Mouse (Mus musculus): Measurements from ENCODE around the gene Slc9a5. TPM values are rescaled to one million over a fixed set of nuclear protein-coding genes. Genes with fewer than 3 reads are reported as not detected.

The Slc9a5 gene
- polyA plus RNA-seq (2014; fragmentation: Illumina TruSeq; extraction: RNeasy Lipid Tissue Mini Kit (QIAGEN cat#74804); ENCODE audit: low replicate concordance) = not detected

GRCm38 (mm10) chr8:105348450-105349095 is at the start of gene Slc9a5:
Gene Slc9a5 (plus strand): TSS chr8:105348843.

GRCm38 (mm10) chr8:105305211-105306145 is 43.2 kb upstream of the Slc9a5 start, which contains the start of gene Elmo3:
Gene Elmo3 (plus strand): TSS chr8:105305601.

GRCm38 (mm10) chr8:105326141-105326672 is 22.4 kb upstream of the Slc9a5 start, which contains the start of the genes Lrrc29 and Tmem208:
Gene Lrrc29 (minus strand): TSS chr8:105326278.
Gene Tmem208 (plus strand): TSS chr8:105326354.

GRCm38 (mm10) chr8:105347428-105348221 is 1.0 kb upstream of the Slc9a5 start, which contains the start of gene Fhod1:
Gene Fhod1 (minus strand): TSS chr8:105347953.

GRCm38 (mm10) chr8:105373032-105373431 is 24.4 kb downstream of the Slc9a5 start, which contains the start of gene Plekhg4:
Gene Plekhg4 (plus strand): TSS chr8:105373274.

GRCm38 (mm10) chr8:105413391-105413790 is 64.7 kb downstream of the Slc9a5 start, which contains the start of the genes Kctd19 and Lrrc36:
Gene Kctd19 (minus strand): TSS chr8:105413502.
Gene Lrrc36 (plus strand): TSS chr8:105413571.

Other genes with a start within 250 kb of the Slc9a5 start
- not detected for gene Ces4a, start 217.0 kb upstream of the Slc9a5 start, polyA plus RNA-seq (2014; fragmentation: Illumina TruSeq; extraction: RNeasy Lipid Tissue Mini Kit (QIAGEN cat#74804); ENCODE audit: low replicate concordance)
- gene Cbfb, start 178.2 kb upstream of the Slc9a5 start, polyA plus RNA-seq (2014; fragmentation: Illumina TruSeq; extraction: RNeasy Lipid Tissue Mini Kit (QIAGEN cat#74804); ENCODE audit: low replicate concordance) = 98.9 TPM
- 25.7 TPM for gene D230025D16Rik, start 123.7 kb upstream of the Slc9a5 start, polyA plus RNA-seq (2014; fragmentation: Illumina TruSeq; extraction: RNeasy Lipid Tissue Mini Kit (QIAGEN cat#74804); ENCODE audit: low replicate concordance)
- gene B3gnt9, start 93.7 kb upstream of the Slc9a5 start, polyA plus RNA-seq (2014; fragmentation: Illumina TruSeq; extraction: RNeasy Lipid Tissue Mini Kit (QIAGEN cat#74804); ENCODE audit: low replicate concordance) = 1.2 TPM
- 2.2 TPM for gene Tradd, start 84.2 kb upstream of the Slc9a5 start, polyA plus RNA-seq (2014; fragmentation: Illumina TruSeq; extraction: RNeasy Lipid Tissue Mini Kit (QIAGEN cat#74804); ENCODE audit: low replicate concordance)
- gene Fbxl8, start 84.2 kb upstream of the Slc9a5 start, polyA plus RNA-seq (2014; fragmentation: Illumina TruSeq; extraction: RNeasy Lipid Tissue Mini Kit (QIAGEN cat#74804); ENCODE audit: low replicate concordance) = not detected
- not detected for gene Hsf4, start 79.0 kb upstream of the Slc9a5 start, polyA plus RNA-seq (2014; fragmentation: Illumina TruSeq; extraction: RNeasy Lipid Tissue Mini Kit (QIAGEN cat#74804); ENCODE audit: low replicate concordance)
- gene Nol3, start 72.7 kb upstream of the Slc9a5 start, polyA plus RNA-seq (2014; fragmentation: Illumina TruSeq; extraction: RNeasy Lipid Tissue Mini Kit (QIAGEN cat#74804); ENCODE audit: low replicate concordance) = 0.11 TPM
- gene 4931428F04Rik, start 59.0 kb upstream of the Slc9a5 start, polyA plus RNA-seq (2014; fragmentation: Illumina TruSeq; extraction: RNeasy Lipid Tissue Mini Kit (QIAGEN cat#74804); ENCODE audit: low replicate concordance) = not detected
- gene Exoc3l, start 52.7 kb upstream of the Slc9a5 start, polyA plus RNA-seq (2014; fragmentation: Illumina TruSeq; extraction: RNeasy Lipid Tissue Mini Kit (QIAGEN cat#74804); ENCODE audit: low replicate concordance) = not detected
- 6.3 TPM for gene E2f4, start 51.2 kb upstream of the Slc9a5 start, polyA plus RNA-seq (2014; fragmentation: Illumina TruSeq; extraction: RNeasy Lipid Tissue Mini Kit (QIAGEN cat#74804); ENCODE audit: low replicate concordance)
- 3.3 TPM for gene Elmo3, start 43.2 kb upstream of the Slc9a5 start, polyA plus RNA-seq (2014; fragmentation: Illumina TruSeq; extraction: RNeasy Lipid Tissue Mini Kit (QIAGEN cat#74804); ENCODE audit: low replicate concordance)
- 0.19 TPM for gene Lrrc29, start 22.6 kb upstream of the Slc9a5 start, polyA plus RNA-seq (2014; fragmentation: Illumina TruSeq; extraction: RNeasy Lipid Tissue Mini Kit (QIAGEN cat#74804); ENCODE audit: low replicate concordance)
- gene Tmem208, start 22.5 kb upstream of the Slc9a5 start, polyA plus RNA-seq (2014; fragmentation: Illumina TruSeq; extraction: RNeasy Lipid Tissue Mini Kit (QIAGEN cat#74804); ENCODE audit: low replicate concordance) = 9.5 TPM
- gene Fhod1, start 890 bp upstream of the Slc9a5 start, polyA plus RNA-seq (2014; fragmentation: Illumina TruSeq; extraction: RNeasy Lipid Tissue Mini Kit (QIAGEN cat#74804); ENCODE audit: low replicate concordance) = 0.11 TPM
- gene Plekhg4, start 24.4 kb downstream of the Slc9a5 start, polyA plus RNA-seq (2014; fragmentation: Illumina TruSeq; extraction: RNeasy Lipid Tissue Mini Kit (QIAGEN cat#74804); ENCODE audit: low replicate concordance) = not detected
- not detected for gene Kctd19, start 64.7 kb downstream of the Slc9a5 start, polyA plus RNA-seq (2014; fragmentation: Illumina TruSeq; extraction: RNeasy Lipid Tissue Mini Kit (QIAGEN cat#74804); ENCODE audit: low replicate concordance)
- not detected for gene Lrrc36, start 64.7 kb downstream of the Slc9a5 start, polyA plus RNA-seq (2014; fragmentation: Illumina TruSeq; extraction: RNeasy Lipid Tissue Mini Kit (QIAGEN cat#74804); ENCODE audit: low replicate concordance)
- not detected for gene Tppp3, start 122.7 kb downstream of the Slc9a5 start, polyA plus RNA-seq (2014; fragmentation: Illumina TruSeq; extraction: RNeasy Lipid Tissue Mini Kit (QIAGEN cat#74804); ENCODE audit: low replicate concordance)
- gene Zdhhc1, start 148.1 kb downstream of the Slc9a5 start, polyA plus RNA-seq (2014; fragmentation: Illumina TruSeq; extraction: RNeasy Lipid Tissue Mini Kit (QIAGEN cat#74804); ENCODE audit: low replicate concordance) = 0.45 TPM
- gene Hsd11b2, start 169.9 kb downstream of the Slc9a5 start, polyA plus RNA-seq (2014; fragmentation: Illumina TruSeq; extraction: RNeasy Lipid Tissue Mini Kit (QIAGEN cat#74804); ENCODE audit: low replicate concordance) = 0.89 TPM
- 8.5 TPM for gene Atp6v0d1, start 217.2 kb downstream of the Slc9a5 start, polyA plus RNA-seq (2014; fragmentation: Illumina TruSeq; extraction: RNeasy Lipid Tissue Mini Kit (QIAGEN cat#74804); ENCODE audit: low replicate concordance)